Mouse (Mus musculus) spleen, adult 18-20 months (tissue): ENCODE data around the gene Col27a1.

Experiments used
- DNase-seq, 2 experiments: peaks; one replicate each; pipeline ENCODE4 v3.0.0; 2022; ENCODE audit warnings: mixed read lengths in 2 of 2

Gene Col27a1

DNA sequence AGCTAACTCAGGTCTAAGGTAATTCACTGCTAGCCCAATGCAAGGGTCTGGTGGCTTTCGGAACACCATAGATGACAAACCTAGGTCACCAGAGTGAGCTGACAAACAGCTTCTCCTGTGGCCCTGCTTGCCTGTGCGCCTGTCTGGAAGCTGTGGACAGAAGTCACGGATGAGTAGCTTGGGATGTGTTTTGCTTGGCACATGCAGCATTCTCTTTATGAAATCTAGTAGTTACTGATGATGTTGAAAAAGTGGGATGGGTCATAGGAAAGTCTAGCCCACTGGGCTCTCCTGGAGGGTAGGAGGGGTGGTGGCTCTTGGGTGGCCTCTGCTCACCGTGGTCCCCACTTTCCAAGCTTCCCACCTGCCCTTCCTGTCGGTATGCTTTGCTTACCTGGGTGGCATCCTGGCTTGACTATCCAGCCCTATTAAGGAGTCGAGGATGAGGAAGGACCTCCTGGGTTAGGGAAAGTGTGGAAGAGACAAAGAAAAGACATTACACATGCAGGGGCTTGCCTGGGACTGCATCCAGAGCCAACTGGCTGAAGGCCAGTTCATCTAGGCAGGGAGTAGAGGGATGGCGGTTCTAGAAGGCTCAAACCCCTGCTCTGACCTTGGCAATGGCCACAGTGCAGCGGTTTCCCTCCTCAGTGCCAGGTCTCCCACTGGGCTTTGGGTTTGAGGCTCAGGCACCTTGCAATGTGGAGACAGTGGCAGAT is 12.5 kb downstream of the Col27a1 start:
- no peak for DNase-seq

GRCm38 (mm10) chr4:63226883-63227235 is 13.1 kb downstream of the Col27a1 start:
- DNase-seq: no peak

GRCm38 (mm10) chr4:63228943-63229342 is 15.1 kb downstream of the Col27a1 start:
- DNase-seq: no peak

- no peak for DNase-seq
Measured at GRCm38 (mm10) chr4:63229991-63230581, 16.3 kb downstream of the Col27a1 start.

DNA sequence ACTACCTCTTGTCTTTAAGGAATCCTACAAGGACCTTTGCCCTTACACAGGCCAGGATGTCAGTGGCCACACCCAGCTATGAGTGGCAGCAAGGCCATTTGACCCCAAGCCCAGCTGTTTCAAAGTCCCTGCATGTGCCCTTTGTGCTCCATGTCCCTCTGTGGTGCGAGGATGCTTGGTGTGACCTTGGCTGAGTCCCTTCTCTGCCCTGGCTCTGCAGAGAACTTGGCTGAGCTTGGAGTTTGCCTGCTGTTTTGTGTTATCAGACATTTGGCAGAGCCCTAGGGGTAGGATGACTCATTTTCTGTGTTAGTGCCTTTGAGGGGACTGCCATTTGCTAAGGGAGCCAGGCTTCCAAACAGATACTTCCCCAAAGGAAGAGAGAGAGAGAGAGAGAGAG is 17.3 kb downstream of the Col27a1 start:
- no peak for DNase-seq

GRCm38 (mm10) chr4:63232542-63233020 is 18.8 kb downstream of the Col27a1 start:
- DNase-seq: no peak

DNA sequence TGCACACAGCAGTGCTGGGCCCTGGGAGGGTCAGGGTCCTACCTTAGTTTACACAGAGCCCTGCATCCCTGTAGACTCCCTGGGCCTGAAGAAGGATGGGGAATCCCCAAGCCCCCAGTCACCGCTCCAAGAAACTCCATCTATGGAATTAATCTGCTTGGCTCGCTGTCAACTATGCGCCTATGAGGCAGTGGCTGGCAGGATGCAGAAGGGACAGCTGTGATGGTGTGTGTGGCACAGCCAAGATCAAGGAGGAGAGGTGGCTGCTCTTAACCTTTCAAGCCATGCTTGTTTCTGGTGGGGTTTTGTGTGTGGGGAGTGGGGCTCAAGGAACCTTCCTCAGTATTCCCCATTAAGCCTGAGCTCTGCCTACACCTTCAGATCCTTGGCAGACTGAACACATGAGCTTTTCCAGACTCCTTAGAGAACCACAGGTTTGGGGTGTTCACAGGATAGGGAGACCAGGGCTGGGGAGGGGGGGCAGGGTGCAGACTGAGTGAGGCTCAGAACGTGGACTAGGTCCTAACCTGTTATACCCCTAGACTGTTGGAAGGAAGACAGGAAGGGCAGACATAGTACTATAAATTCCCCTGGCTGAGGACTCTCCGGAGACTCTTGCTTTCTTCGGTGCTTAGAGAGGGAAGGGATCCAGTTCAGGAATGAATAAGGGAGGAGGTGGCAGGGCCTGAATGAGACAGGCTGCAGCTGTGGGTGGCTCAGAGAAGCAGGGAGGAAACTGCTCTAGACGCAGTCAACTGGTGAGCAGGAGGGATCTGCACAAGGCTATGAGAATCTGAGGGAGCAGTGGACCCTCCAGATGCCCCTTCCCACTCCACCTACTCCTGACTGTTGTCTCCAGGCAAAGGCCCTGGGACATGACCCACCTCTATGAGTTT is 20.0 kb downstream of the Col27a1 start:
- no peak for DNase-seq

DNA sequence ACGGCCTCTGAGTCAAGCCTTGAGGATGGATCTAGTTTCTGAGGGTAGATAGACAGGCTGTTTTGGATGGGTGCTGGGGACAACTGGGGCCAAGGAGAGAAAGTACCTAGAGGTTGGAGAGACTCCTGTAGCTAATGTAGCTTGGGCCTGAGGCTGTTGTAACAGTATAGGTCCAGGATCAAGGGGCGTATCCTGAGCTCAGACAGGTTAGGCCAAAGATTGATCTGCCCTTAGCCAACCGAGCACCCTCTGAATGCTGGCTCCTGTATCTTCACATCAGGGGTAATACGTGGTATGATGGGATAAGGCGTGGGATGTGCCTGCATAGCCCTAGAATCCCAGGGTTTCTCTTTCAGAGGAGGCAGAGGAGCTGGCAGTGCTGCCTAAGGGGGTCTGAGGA is 21.0 kb downstream of the Col27a1 start:
- DNase-seq: no peak

DNA sequence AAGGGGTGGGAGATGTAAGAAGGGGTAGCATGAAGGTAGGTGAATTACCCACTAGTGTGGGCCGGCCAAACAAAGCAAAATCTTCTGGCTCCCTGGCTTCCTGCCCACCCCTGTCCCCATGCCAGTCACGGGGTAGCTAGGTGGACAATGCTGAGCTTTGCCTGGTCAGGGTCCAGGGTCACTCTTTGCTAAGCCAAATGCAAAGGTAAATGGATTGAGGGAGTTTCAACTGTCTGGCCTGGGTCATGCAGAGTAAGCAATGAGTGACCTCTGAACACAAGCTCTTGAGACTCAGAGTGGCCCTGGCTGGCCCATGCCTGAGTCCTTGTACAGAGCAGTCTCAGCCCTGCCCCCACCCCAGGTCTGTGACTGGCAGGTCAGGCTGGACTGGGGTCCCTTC is 22.4 kb downstream of the Col27a1 start:
- no peak for DNase-seq

GRCm38 (mm10) chr4:63237225-63237624 is 23.4 kb downstream of the Col27a1 start:
- DNase-seq: no peak

DNA sequence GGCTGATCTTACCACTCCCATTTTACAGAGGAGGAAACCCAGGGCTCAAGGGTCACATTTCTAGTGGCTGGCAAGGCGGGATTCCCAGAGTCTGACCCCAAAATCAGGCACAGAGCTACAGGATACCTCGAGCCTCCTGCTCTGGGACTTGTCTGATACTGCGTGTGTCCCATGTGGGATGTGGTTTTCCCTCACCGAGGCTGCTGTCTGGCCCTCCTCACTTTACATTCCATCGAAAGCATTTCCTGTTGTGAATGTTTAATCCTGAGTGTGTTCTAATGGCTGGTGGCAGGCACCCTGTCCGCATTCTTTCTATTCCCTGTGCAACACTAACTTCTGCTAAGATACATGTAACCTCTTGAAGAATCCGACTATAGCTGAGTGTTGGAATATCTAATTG is 24.3 kb downstream of the Col27a1 start:
- DNase-seq: no peak

DNA sequence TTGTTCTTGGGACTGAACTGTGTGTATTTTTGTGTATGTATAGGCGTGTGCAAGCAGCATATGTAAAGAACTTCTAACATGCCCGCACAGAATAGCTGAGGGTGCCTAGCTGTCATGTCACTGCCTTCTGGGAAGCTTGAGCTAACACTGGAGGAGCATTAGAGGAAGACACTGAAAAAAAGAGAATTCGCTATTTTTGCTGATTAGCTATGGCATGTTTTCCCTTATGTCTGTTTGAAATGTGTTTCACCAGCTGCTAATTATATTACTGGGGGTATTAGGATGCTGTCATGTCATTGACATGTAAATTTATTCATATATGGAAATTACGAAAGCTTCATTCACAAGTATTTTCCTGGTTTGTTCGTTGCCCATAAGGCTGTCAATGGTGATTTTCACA is 24.9 kb downstream of the Col27a1 start:
- no peak for DNase-seq

GRCm38 (mm10) chr4:63241031-63241430 is 27.2 kb downstream of the Col27a1 start:
- no peak for DNase-seq

GRCm38 (mm10) chr4:63247991-63248390 is 34.2 kb downstream of the Col27a1 start:
- no peak for DNase-seq

DNA sequence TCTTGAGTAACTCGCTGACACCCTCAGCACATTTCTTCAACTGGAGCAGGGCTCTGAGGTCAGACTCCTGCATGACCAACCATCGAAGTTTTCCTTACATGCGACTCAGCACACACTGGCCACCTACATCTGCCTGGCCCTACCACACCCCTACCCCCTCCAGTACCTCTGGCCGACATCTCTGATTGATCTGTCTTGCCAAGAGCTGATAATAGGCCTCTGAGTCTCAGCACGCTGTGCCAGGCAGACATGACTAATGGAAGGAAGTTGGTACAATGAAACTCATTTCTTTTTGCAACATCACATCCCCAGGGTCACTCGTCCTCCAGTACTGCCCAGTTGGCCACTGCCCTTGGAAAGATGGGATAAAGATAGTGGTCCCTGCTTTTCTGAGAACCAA is 35.1 kb downstream of the Col27a1 start:
- no peak for DNase-seq

GRCm38 (mm10) chr4:63251760-63252159 is 38.0 kb downstream of the Col27a1 start:
- DNase-seq: no peak

DNA sequence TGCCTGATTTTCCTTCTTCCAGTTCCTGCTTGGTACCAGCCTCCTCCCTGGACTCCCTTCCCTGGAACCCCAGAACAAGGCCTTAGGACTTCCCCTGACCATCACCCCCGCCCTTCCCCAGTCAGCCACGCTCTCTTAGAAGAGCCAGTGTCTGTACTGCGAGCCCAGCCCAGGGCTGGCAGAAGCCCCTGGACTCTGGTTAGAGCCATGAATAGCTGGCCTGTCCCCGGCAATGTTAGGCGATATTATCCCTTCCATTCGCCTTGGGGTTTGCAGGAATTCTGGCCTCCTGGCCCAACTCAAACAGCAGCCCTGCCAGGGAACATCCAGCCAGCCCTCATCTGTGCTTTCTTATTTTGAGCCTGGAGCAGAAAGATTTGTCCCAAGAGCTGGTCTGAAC is 39.9 kb downstream of the Col27a1 start:
- no peak for DNase-seq

GRCm38 (mm10) chr4:63254151-63254550 is 40.3 kb downstream of the Col27a1 start:
- DNase-seq: no peak

GRCm38 (mm10) chr4:63256371-63256770 is 42.6 kb downstream of the Col27a1 start:
- no peak for DNase-seq

DNA sequence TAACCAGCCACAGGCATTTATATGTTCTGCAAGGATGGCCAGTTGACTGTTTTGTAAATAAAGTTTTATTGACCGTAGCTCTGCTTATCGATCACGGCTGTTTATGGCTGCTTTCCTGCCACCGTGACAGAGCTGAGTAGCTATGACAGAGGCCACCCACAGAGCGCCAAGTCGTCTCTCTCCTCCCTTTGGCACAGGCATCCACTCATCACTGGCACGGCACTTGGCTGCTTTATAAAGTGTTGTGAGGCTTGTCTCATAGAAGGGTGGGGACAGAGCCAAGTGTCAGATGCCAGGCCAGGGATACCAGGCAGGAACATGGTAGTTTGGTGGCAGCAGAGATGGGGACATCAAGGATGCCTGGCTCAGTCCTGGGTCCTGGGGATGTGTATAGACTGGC is 43.5 kb downstream of the Col27a1 start:
- DNase-seq: no peak

DNA sequence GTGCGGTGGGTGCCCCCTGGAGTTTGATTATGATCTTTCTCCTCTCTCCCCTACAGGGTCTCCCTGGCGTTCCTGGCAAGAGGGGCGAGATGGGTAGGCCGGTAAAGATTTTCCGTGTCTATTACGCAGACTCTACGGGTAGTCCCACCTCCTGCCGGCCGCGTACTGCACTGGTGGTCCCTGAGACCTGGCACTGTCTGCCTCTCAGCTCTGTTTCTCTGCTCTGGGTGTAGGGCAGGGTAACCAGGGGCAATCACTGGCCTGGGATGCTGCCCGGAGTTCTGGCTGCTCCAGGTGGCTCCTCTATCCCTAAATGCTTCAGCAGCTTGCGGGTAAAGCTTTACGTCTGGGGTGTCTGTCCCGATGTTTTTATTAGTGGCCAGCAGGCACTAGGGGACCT is 44.3 kb downstream of the Col27a1 start:
- no peak for DNase-seq

DNA sequence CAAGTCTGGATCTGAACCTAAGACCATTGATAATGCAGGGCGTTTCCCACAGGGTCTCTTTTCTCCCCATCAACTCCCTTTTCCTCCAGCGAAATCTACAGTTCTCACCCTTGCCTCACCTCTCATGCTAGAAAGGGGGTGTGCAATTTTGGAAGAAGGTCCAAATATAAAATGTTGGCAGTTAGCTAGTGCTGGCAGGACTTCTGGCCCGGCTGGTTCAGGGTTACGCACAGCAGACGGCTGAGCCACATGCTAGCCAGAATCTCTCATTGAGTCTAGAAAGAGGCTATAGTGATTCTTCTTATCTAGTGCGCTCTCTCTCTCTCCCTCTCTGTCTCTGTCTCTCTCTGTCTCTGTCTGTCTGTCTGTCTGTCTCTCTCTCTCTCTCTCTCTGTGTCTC is 45.3 kb downstream of the Col27a1 start:
- DNase-seq: no peak

DNA sequence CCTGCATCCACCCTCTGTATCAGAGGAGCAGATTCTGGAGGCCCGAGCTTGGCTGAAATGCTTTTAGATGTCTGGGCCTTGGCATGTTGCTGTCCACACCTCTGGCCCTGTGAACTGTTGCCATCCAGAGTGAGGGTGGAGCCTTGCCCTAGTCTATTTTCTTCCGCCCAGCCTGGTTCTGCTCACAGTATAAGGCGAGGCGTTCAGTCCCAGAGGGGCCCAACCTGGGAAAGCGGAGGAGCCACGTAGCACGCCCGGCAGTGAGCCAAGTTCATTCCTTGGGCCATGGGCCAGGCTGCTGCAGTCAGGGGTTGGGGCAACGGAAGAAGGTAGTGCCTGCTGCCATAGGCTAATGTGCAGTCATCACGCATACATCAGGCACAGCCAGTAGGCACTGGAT is 46.7 kb downstream of the Col27a1 start:
- no peak for DNase-seq

GRCm38 (mm10) chr4:63262941-63263340 is 49.1 kb downstream of the Col27a1 start:
- DNase-seq: no peak
